Mouse (Mus musculus) adrenal gland, postnatal 36 days (tissue): ENCODE results near the gene Poc1a. TPM values are rescaled to one million over a fixed set of nuclear protein-coding genes. Genes with fewer than 3 reads are reported as not detected.

Experiments used
- DNase-seq, 2 experiments: peaks; one replicate each; pipeline ENCODE4 v3.0.0; 2021; ENCODE audit warnings: mixed read lengths in 1 of 2
- total RNA-seq, 2 experiments: library from RNA; stranded (reverse); gene quantifications; 2 replicates each; pipeline ENCODE4 v1.2.3; 2021

The Poc1a gene
- total RNA-seq, 2 experiments from 2014 or later: 3.6 to 5.6 TPM

GRCm38 (mm10) chr9:106368112-106368717 is 87.4 kb downstream of the Poc1a start, which contains the start of gene Dusp7:
Gene Dusp7 (plus strand): TSS chr9:106368632.
- DNase-seq: peak; percentile 89 to 94

GRCm38 (mm10) chr9:106368831-106369501 is 88.1 kb downstream of the Poc1a start:
- peak; percentile 58 to 74 for DNase-seq

GRCm38 (mm10) chr9:106369801-106370485 is 89.1 kb downstream of the Poc1a start:
- DNase-seq: peak in 1 of 2 experiments; percentile 46

GRCm38 (mm10) chr9:106370620-106371383 is 89.9 kb downstream of the Poc1a start:
- no peak for DNase-seq

- DNase-seq: no peak
These were observed 90.5 kb downstream of the Poc1a start for GRCm38 (mm10) chr9:106371384-106371671.

GRCm38 (mm10) chr9:106371776-106372175 is 90.9 kb downstream of the Poc1a start:
- peak; percentile 78 to 88 for DNase-seq

GRCm38 (mm10) chr9:106372431-106373412 is 91.9 kb downstream of the Poc1a start:
- DNase-seq: no peak

GRCm38 (mm10) chr9:106373973-106374372 is 93.1 kb downstream of the Poc1a start:
- no peak for DNase-seq

- DNase-seq: peak; percentile 44 to 46
These were observed 96.4 kb downstream of the Poc1a start for GRCm38 (mm10) chr9:106377247-106377646.

- DNase-seq: no peak
These were observed 97.2 kb downstream of the Poc1a start for GRCm38 (mm10) chr9:106378045-106378444.

GRCm38 (mm10) chr9:106378753-106379152 is 97.9 kb downstream of the Poc1a start:
- DNase-seq: no peak

GRCm38 (mm10) chr9:106386181-106386864 is 105.5 kb downstream of the Poc1a start:
- peak; percentile 39 to 44 for DNase-seq

GRCm38 (mm10) chr9:106392828-106393527 is 112.1 kb downstream of the Poc1a start:
- DNase-seq: no peak

GRCm38 (mm10) chr9:106393548-106393947 is 112.7 kb downstream of the Poc1a start:
- no peak for DNase-seq

GRCm38 (mm10) chr9:106394649-106395602 is 114.1 kb downstream of the Poc1a start:
- no peak for DNase-seq

- peak; percentile 29 to 48 for DNase-seq
These were observed 116.9 kb downstream of the Poc1a start for GRCm38 (mm10) chr9:106397733-106398132.

- no peak for DNase-seq
These were observed 117.9 kb downstream of the Poc1a start for GRCm38 (mm10) chr9:106398667-106399311.

GRCm38 (mm10) chr9:106399808-106400207 is 118.9 kb downstream of the Poc1a start:
- DNase-seq: no peak
